Mouse (Mus musculus) adipose tissue, adult 10 weeks (tissue): ENCODE measurements around the gene Zfp651. TPM values are rescaled to one million over a fixed set of nuclear protein-coding genes. Genes with fewer than 3 reads are reported as not detected.

Experiments used
- polyA plus RNA-seq: library from polyadenylated mRNA; stranded (reverse); fragments of 350-450 nt; fragmentation: Illumina TruSeq; extraction: RNeasy Lipid Tissue Mini Kit (QIAGEN cat#74804); gene quantifications from one replicate; pipeline ENCODE4 v1.2.3, GENCODE M21; 2014; ENCODE audit warnings: low read depth, low replicate concordance

Gene Zfp651
- polyA plus RNA-seq: 24.5 TPM

DNA sequence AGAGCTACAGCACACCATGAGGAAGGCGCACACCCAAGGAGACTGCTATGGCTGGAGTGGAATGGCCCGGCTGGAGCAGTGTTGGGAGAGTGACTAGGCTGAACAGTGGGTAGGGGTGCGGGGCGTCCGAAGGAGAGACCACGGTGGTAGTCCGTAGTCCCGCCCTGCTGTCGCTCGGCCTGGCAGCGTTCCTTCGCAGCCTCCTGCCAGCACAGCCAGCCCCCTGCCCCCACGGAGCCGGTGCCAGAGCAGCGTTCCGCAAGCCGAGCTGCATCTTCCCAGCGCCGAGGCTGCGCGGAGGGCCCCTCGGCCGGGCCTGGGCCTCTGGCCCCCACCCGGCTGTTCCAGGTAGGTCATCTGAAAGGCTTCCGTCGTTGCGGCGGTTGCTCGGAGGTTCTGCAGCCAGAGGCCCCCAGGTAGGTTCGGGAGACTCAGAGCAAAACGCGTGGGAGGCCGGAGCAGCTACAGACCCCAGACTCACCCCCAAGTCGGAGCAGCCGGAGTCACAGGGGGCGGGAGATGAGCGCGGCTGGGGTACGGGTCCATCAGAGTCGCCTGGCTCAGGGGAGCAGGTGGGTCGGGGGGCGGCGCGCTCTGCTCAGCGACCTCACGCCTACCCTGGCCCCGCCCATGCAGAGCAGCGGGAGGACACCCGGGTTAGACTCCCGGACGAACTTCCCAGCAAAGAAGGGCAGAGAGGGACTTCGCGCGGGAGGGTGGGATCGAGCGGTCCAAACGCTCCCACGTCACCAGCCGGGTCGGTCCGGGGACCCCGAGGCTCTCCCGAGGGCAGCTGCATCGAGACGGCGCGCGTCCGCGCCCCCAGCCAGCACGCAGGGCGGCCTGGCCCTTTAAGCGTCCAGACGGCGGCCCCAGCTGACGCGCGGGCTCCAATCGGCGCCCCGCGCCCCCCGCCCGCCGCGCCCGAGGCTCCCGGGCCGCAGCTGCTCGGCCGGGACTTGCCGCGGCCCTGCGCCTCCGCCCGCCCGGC, at the start of gene Zfp651:
Gene Zfp651, plus strand, starts transcription at position 240 of the 991 bp plus-strand sequence.

GRCm38 (mm10) chr9:121709898-121710583, 49.1 kb upstream of the Zfp651 start, which contains the start of gene Ss18l2:
TSS of gene Ss18l2 (plus strand) at chr9:121710329.

DNA sequence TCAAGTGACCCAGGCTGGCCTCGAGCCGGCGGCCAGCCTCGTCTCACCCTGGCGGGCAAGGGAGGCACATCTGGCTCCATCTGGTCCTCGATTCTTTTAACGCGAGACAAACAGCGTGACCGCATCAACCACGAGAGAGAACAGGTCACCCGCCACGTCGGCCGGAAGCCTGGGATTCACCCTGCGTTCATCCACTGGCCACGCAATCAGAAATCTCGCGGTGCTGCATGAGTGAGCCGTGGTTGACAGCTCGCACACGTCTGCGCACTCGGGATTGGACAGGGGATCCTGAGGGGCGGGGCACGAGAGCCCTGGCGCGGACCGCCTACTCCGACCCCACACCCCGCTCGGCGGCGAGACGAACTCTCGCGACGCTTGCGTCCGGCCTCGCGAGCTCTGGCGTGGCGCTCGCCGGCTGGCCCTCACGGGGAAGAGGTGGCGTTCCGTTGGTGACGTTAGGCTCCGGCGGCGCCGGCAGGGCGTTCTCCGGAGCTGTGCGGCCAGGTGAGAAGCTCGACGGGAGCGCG, 40.3 kb upstream of the Zfp651 start, which contains the start of gene Nktr:
Gene Nktr, plus strand, starts transcription at position 378 of the 527 bp plus-strand sequence.

DNA sequence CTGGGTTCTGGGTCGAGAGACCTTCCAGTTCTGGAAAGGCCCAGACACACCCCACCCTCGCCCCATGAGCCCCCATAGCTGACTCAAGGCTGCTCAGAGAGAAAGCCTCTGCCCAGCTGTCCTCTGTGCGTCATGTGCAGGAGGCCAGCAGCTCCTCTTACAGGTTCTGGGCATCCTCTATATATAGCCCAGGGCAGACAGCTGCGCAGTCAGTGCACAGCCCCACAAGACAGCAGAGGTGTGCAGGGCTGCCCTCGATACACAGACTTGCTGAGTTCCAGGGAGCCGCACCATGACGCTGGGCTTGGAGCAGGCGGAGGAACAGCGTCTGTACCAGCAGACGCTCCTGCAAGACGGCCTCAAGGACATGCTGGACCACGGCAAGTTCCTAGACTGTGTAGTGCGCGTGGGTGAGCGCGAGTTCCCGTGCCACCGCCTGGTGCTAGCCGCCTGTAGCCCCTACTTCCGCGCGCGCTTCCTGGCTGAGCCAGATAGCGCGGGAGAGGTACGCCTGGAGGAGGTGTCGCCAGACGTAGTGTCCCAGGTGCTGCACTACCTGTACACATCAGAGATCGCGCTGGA, 18.4 kb downstream of the Zfp651 start, which contains the start of gene Klhl40:
Gene Klhl40, plus strand, starts transcription at position 124 of the 582 bp plus-strand sequence.

GRCm38 (mm10) chr9:121791757-121792521, 32.8 kb downstream of the Zfp651 start, which contains the start of gene Hhatl:
TSS of gene Hhatl (minus strand) at chr9:121792507.

Other genes starting within 250 kb of the Zfp651 start
- 1.9 TPM for gene Lyzl4, start 117.2 kb upstream of the Zfp651 start, polyA plus RNA-seq
- 6.1 TPM for gene Vipr1, start 116.6 kb upstream of the Zfp651 start, polyA plus RNA-seq
- 8.3 TPM for gene Sec22c, start 53.8 kb upstream of the Zfp651 start, polyA plus RNA-seq
- 57.9 TPM for gene Ss18l2, start 49.0 kb upstream of the Zfp651 start, polyA plus RNA-seq
- gene Nktr, start 40.2 kb upstream of the Zfp651 start, polyA plus RNA-seq: 91.5 TPM
- not detected for gene Klhl40, start 18.3 kb downstream of the Zfp651 start, polyA plus RNA-seq
- 6.2 TPM for gene Hhatl, start 33.2 kb downstream of the Zfp651 start, polyA plus RNA-seq
- gene Ccdc13, start 80.1 kb downstream of the Zfp651 start, polyA plus RNA-seq: 2.4 TPM
- gene Higd1a, start 99.0 kb downstream of the Zfp651 start, polyA plus RNA-seq: 70.4 TPM
- 2.6 TPM for gene Ackr2, start 139.0 kb downstream of the Zfp651 start, polyA plus RNA-seq
- not detected for gene Cyp8b1, start 157.0 kb downstream of the Zfp651 start, polyA plus RNA-seq
- 2.5 TPM for gene Fam198a, start 191.7 kb downstream of the Zfp651 start, polyA plus RNA-seq
- 9.2 TPM for gene Pomgnt2, start 237.8 kb downstream of the Zfp651 start, polyA plus RNA-seq